7 mouse cellular contexts compared by ENCODE assay signal in genomic region chr2:69822361-69823128, GRCm38 (mm10). TPM values are rescaled to one million over a fixed set of nuclear protein-coding genes. Genes with fewer than 3 reads are reported as not detected.
DNase-seq lines count a peak whose midpoint lies in the region; ATAC-seq and TF ChIP-seq lines count a peak whose summit lies in the region.

No protein-coding gene starts in this region.

- H3K27me3 ChIP-seq in forebrain, postnatal 0 days (ENCODE audit: insufficient read depth, low read length), result no peaks in the 10 kb centered on the region
- no peaks in the 10 kb centered on the region for H3K27me3 ChIP-seq in hindbrain, embryonic 11.5 days (ENCODE audit: control insufficient read depth, insufficient read depth, low read length)

- H3K4me2 ChIP-seq in forebrain, postnatal 0 days (ENCODE audit: low read depth), result peak overlapping the region; percentile 67
- peak overlapping the region; percentile 91 for H3K4me2 ChIP-seq in hindbrain, embryonic 11.5 days (replicated peaks; ENCODE audit: low read depth, low read length)

- ATAC-seq in forebrain, postnatal 0 days, result peak; percentile 81
- peak; percentile 69 for ATAC-seq in hindbrain, embryonic 11.5 days (ENCODE audit: low FRiP score)
- ATAC-seq in megakaryocyte-erythroid progenitor cell, adult 5-6 weeks (replicated peaks; ENCODE audit: low FRiP score, low TSS enrichment, poor library complexity, severe bottlenecking), result 0 out of 2 replicates have a peak, but pooled peaks have one; percentile 32

- WGBS in forebrain, postnatal 0 days, result under 1% methylated on average over 50 of the region's 80 CpGs
- WGBS in hindbrain, embryonic 11.5 days, result under 1% methylated on average over 37 of the region's 80 CpGs

- H3K27ac ChIP-seq in forebrain, postnatal 0 days (ENCODE audit: low read depth, low read length), result peak overlapping the region; percentile 98
- H3K27ac ChIP-seq in hindbrain, embryonic 11.5 days (ENCODE audit: low read depth, low read length), result peak overlapping the region; percentile 86

- H3K4me3 ChIP-seq in forebrain, postnatal 0 days (ENCODE audit: low read depth, low read length), result peak overlapping the region; percentile 89
- peak overlapping the region; percentile 79 for H3K4me3 ChIP-seq in hindbrain, embryonic 11.5 days (ENCODE audit: low read depth, low read length)

- H3K4me1 ChIP-seq in forebrain, postnatal 0 days (ENCODE audit: insufficient read depth), result peaks cover 33% of the 10 kb centered on the region
- H3K4me1 ChIP-seq in hindbrain, embryonic 11.5 days (replicated peaks; ENCODE audit: control insufficient read depth, insufficient read depth, low read length), result peaks cover 3% of the 10 kb centered on the region; the same call in 1 of the 2 replicates

- intact Hi-C loops in left cerebral cortex, postnatal 36 days (cut with DNase I), result loop anchor here (2.0 to 5.0 kb wide), 2 partner anchors 35 to 38 kb away; partner anchors contain the start of genes Ccdc173, Phospho2 and Ssb

- H3K9me3 ChIP-seq in forebrain, postnatal 0 days (ENCODE audit: low read length), result no peaks in the 10 kb centered on the region
- no peaks in the 10 kb centered on the region for H3K9me3 ChIP-seq in hindbrain, embryonic 11.5 days (ENCODE audit: control insufficient read depth, low read length)

- DNase-seq in WW6 (ENCODE audit: low read depth, low spot score), result peak; percentile 22
- DNase-seq in cerebellum, adult 8-10 months, result peak; percentile 53
- DNase-seq in forebrain, postnatal 0 days, result peak; percentile 75
- peak; percentile 77 for DNase-seq in hindbrain, embryonic 11.5 days (ENCODE audit: low spot score)
- DNase-seq in left cerebral cortex, postnatal 36 days (ENCODE audit: low spot score in 2 of 2), result peak; percentile 64
- peak; percentile 66 for DNase-seq in right cerebral cortex, postnatal 4 days

- peak overlapping the region; percentile 95 for H3K9ac ChIP-seq in forebrain, postnatal 0 days
- peak overlapping the region; percentile 95 for H3K9ac ChIP-seq in hindbrain, embryonic 11.5 days (ENCODE audit: low read depth, low read length)

- peak; percentile 54 for TF ChIP-seq CTCF in forebrain, postnatal 0 days (IDR thresholded peaks at IDR 0.05; ENCODE audit: low read depth)

- 0 out of 2 replicates have a peak, but pooled peaks cover 7% of the 10 kb centered on the region for H3K36me3 ChIP-seq in forebrain, postnatal 0 days (ENCODE audit: insufficient read depth)
- H3K36me3 ChIP-seq in hindbrain, embryonic 11.5 days (ENCODE audit: control insufficient read depth, insufficient read depth, low read length), result no peaks in the 10 kb centered on the region

RNA-seq across cellular contexts. Expression of gene Klhl23, which starts 0.8 kb away (rescaled TPM):
- total RNA-seq in forebrain, postnatal 0 days (2014; rRNA removed), result 163 and 199 TPM in 2 replicates
- 43.0 and 87.2 TPM in 2 replicates for polyA plus RNA-seq in forebrain, postnatal 0 days (2015; fragmentation: Nextera tagmentation; extraction: Ambion mirVana)
- polyA plus RNA-seq in hindbrain, embryonic 11.5 days (2014; fragmentation: Nextera tagmentation; extraction: Ambion mirVana), result 29.1 and 39.0 TPM in 2 replicates
- 10 to 100 TPM; 54.4 to 57.9 TPM for total RNA-seq in left cerebral cortex, postnatal 36 days (2021)
- total RNA-seq in megakaryocyte-erythroid progenitor cell, adult 5-6 weeks (2014; fragmentation: Nextera tagmentation), result 25.4 and 31.5 TPM in 2 replicates
- 35.8 and 41.7 TPM in 2 replicates for total RNA-seq in megakaryocyte-erythroid progenitor cell, adult 5-6 weeks (2017)

RNA-seq across cellular contexts. Expression of gene Phospho2, which starts 33.1 kb away (rescaled TPM):
- total RNA-seq in forebrain, postnatal 0 days (2014; rRNA removed), result 39.2 and 40.8 TPM in 2 replicates
- 29.8 and 32.3 TPM in 2 replicates for polyA plus RNA-seq in forebrain, postnatal 0 days (2015; fragmentation: Nextera tagmentation; extraction: Ambion mirVana)
- polyA plus RNA-seq in hindbrain, embryonic 11.5 days (2014; fragmentation: Nextera tagmentation; extraction: Ambion mirVana), result 41.5 and 45.1 TPM in 2 replicates
- 10 to 100 TPM; 20.3 to 24.5 TPM for total RNA-seq in left cerebral cortex, postnatal 36 days (2021)
- 21.3 and 26.7 TPM in 2 replicates for total RNA-seq in megakaryocyte-erythroid progenitor cell, adult 5-6 weeks (2014; fragmentation: Nextera tagmentation)
- total RNA-seq in megakaryocyte-erythroid progenitor cell, adult 5-6 weeks (2017), result 28.5 and 31.2 TPM in 2 replicates

RNA-seq across cellular contexts. Expression of gene Ccdc173, which starts 33.2 kb away (rescaled TPM):
- 1.3 and 2.8 TPM in 2 replicates for total RNA-seq in forebrain, postnatal 0 days (2014; rRNA removed)
- 1.2 and 1.4 TPM in 2 replicates for polyA plus RNA-seq in forebrain, postnatal 0 days (2015; fragmentation: Nextera tagmentation; extraction: Ambion mirVana)
- 4.2 and 5.8 TPM in 2 replicates for polyA plus RNA-seq in hindbrain, embryonic 11.5 days (2014; fragmentation: Nextera tagmentation; extraction: Ambion mirVana)
- 1 to 10 TPM; 2.4 to 3.1 TPM for total RNA-seq in left cerebral cortex, postnatal 36 days (2021)
- total RNA-seq in megakaryocyte-erythroid progenitor cell, adult 5-6 weeks (2014; fragmentation: Nextera tagmentation), result 0.89 and 3.2 TPM in 2 replicates
- total RNA-seq in megakaryocyte-erythroid progenitor cell, adult 5-6 weeks (2017), result 1.0 and 1.1 TPM in 2 replicates

RNA-seq across cellular contexts. Expression of gene Ssb, which starts 38.8 kb away (rescaled TPM):
- 130 and 152 TPM in 2 replicates for total RNA-seq in forebrain, postnatal 0 days (2014; rRNA removed)
- polyA plus RNA-seq in forebrain, postnatal 0 days (2015; fragmentation: Nextera tagmentation; extraction: Ambion mirVana), result 287 and 316 TPM in 2 replicates
- 408 and 410 TPM in 2 replicates for polyA plus RNA-seq in hindbrain, embryonic 11.5 days (2014; fragmentation: Nextera tagmentation; extraction: Ambion mirVana)
- total RNA-seq in left cerebral cortex, postnatal 36 days (2021), result 100 to 1,000 TPM; 111 to 126 TPM
- 248 and 394 TPM in 2 replicates for total RNA-seq in megakaryocyte-erythroid progenitor cell, adult 5-6 weeks (2014; fragmentation: Nextera tagmentation)
- 771 and 927 TPM in 2 replicates for total RNA-seq in megakaryocyte-erythroid progenitor cell, adult 5-6 weeks (2017)

Comparison
In these comparisons a context has a peak if more than half of its experiments do, and no peak if none do; other contexts are left out.
1. Peak in every context shown above with its lines: DNase-seq, ATAC-seq, H3K4me3 ChIP-seq and H3K27ac ChIP-seq.
2. DNase-seq: peak in every context shown above with its lines; median percentile 77 in hindbrain, embryonic 11.5 days; 75 in forebrain, postnatal 0 days; 66 in right cerebral cortex, postnatal 4 days; 64 in left cerebral cortex, postnatal 36 days; 53 in cerebellum, adult 8-10 months; 22 in WW6.